In genomic region chr14:20995497-20995896, GRCm38 (mm10) we compare ENCODE assay signal across 24 mouse cellular contexts. TPM values are rescaled to one million over a fixed set of nuclear protein-coding genes. Genes with fewer than 3 reads are reported as not detected.
DNase-seq lines count a peak whose midpoint lies in the region; ATAC-seq and TF ChIP-seq lines count a peak whose summit lies in the region.
"Had no signal": no experiment of that assay in that cellular context is flagged by ENCODE, and none has a peak within 500 bp of the region (broad histone marks: within the 10 kb centered on the region; RNA-seq: fewer than 3 reads in every experiment).

No protein-coding gene starts in this region.

- H3K36me3 ChIP-seq in liver, embryonic 12.5 days: peaks cover 44% of the 10 kb centered on the region
- H3K36me3 ChIP-seq in liver, embryonic 14.5 days (replicated peaks; ENCODE audit: control insufficient read depth, insufficient read depth, low read depth): peaks cover 3% of the 10 kb centered on the region

- no peak overlapping the region for H3K4me3 ChIP-seq in liver, embryonic 12.5 days
- H3K4me3 ChIP-seq in liver, embryonic 14.5 days (ENCODE audit: insufficient read depth in 1 of 2, low read depth in 2 of 2, low read length in 2 of 2): no peak overlapping the region
- H3K4me3 ChIP-seq: forebrain, embryonic 10.5 days; gastrocnemius, adult 2 months; heart, embryonic 13.5 days had no signal

- no peaks in the 10 kb centered on the region for H3K9me3 ChIP-seq in liver, embryonic 12.5 days (replicated peaks)
- H3K9me3 ChIP-seq in liver, embryonic 14.5 days (ENCODE audit: control insufficient read depth, low read length): no peaks in the 10 kb centered on the region
- H3K9me3 ChIP-seq: forebrain, embryonic 10.5 days; heart, embryonic 13.5 days had no signal

- H3K27ac ChIP-seq in liver, embryonic 12.5 days: no peak overlapping the region
- no peak overlapping the region for H3K27ac ChIP-seq in liver, embryonic 14.5 days
- H3K27ac ChIP-seq: forebrain, embryonic 10.5 days; gastrocnemius, adult 2 months; hindbrain, embryonic 14.5 days; hindbrain, postnatal 0 days had no signal

- peaks cover 28% of the 10 kb centered on the region for H3K4me1 ChIP-seq in liver, embryonic 12.5 days
- H3K4me1 ChIP-seq in liver, embryonic 14.5 days (replicated peaks; ENCODE audit: control insufficient read depth in 2 of 2, insufficient read depth in 2 of 2, low read length in 1 of 2): peaks cover 12 to 19% of the 10 kb centered on the region in 2 experiments
- H3K4me1 ChIP-seq: forebrain, embryonic 10.5 days had no signal

- no peak overlapping the region for H3K4me2 ChIP-seq in liver, embryonic 12.5 days
- H3K4me2 ChIP-seq in liver, embryonic 14.5 days (ENCODE audit: low read depth): no peak overlapping the region
- H3K4me2 ChIP-seq: heart, embryonic 13.5 days; hindbrain, embryonic 14.5 days had no signal

- peak; percentile 74 for ATAC-seq in liver, embryonic 12.5 days
- ATAC-seq in liver, embryonic 14.5 days (ENCODE audit: insufficient read depth): peak; percentile 48; the same call in 1 of the 2 replicates
- peak; percentile 65 for ATAC-seq in megakaryocyte-erythroid progenitor cell, adult 5-6 weeks (replicated peaks; ENCODE audit: low FRiP score, low TSS enrichment, poor library complexity, severe bottlenecking)
- ATAC-seq: CD4-positive, CD25-positive, alpha-beta regulatory T cell, adult 4 months; forebrain, embryonic 14.5 days; forebrain, postnatal 0 days; hindbrain, postnatal 0 days; inflammation-experienced regulatory T-cells, adult 6 months had no signal

- DNase-seq in liver: no peak
- DNase-seq in liver, embryonic 14.5 days (ENCODE audit: low read depth in 3 of 3, low spot score in 3 of 3): no peak
- DNase-seq in cerebellum, adult 18-20 months: no peak
- no peak for DNase-seq in Muller cell, postnatal 12 days (ENCODE audit: inconsistent ontology term)
- DNase-seq: adrenal gland, adult 2 months; adrenal gland, postnatal 14 days; cerebellum, adult 11 months; cerebellum, adult 8-10 months; cerebellum, postnatal 14 days; forebrain, postnatal 0 days; gastrocnemius, adult 2 months; gastrocnemius, postnatal 14 days; heart, adult 18-20 months; heart, postnatal 14 days; heart, postnatal 4 days had no signal

- 21% methylated on average over 2 of the region's 2 CpGs for WGBS in liver, embryonic 12.5 days (ENCODE audit: insufficient replicate concordance)
- 22% methylated on average over 2 of the region's 2 CpGs for WGBS in liver, embryonic 14.5 days (ENCODE audit: insufficient replicate concordance)

- H3K27me3 ChIP-seq in liver, embryonic 12.5 days (replicated peaks): no peaks in the 10 kb centered on the region
- no peaks in the 10 kb centered on the region for H3K27me3 ChIP-seq in liver, embryonic 14.5 days (ENCODE audit: control insufficient read depth, insufficient read depth, low read length)
- H3K27me3 ChIP-seq: heart, embryonic 13.5 days had no signal

- H3K9ac ChIP-seq in liver, embryonic 12.5 days: no peak overlapping the region
- H3K9ac ChIP-seq in liver, embryonic 14.5 days (replicated peaks): no peak overlapping the region
- H3K9ac ChIP-seq: forebrain, postnatal 0 days; heart, embryonic 13.5 days; hindbrain, embryonic 14.5 days had no signal

- no peak for TF ChIP-seq CTCF in liver, embryonic 14.5 days (IDR thresholded peaks at IDR 0.05; ENCODE audit: low read depth)

- TF ChIP-seq EP300 in liver, embryonic 14.5 days (IDR thresholded peaks at IDR 0.05; ENCODE audit: low read depth): 0 out of 2 replicates have a peak, but pooled peaks have one; percentile 42

RNA-seq across cellular contexts. Expression of gene Ap3m1, which starts 56.8 kb away (rescaled TPM):
- 42.9 and 43.4 TPM in 2 replicates for polyA plus RNA-seq in liver, embryonic 12.5 days (2016; fragmentation: Nextera tagmentation; extraction: Ambion mirVana)
- 11.7 and 22.3 TPM in 2 replicates for polyA plus RNA-seq in liver, embryonic 14.5 days (2012; rRNA removed)
- polyA plus RNA-seq in liver, embryonic 14.5 days (2014; fragmentation: Nextera tagmentation; extraction: Ambion mirVana): 40.4 and 41.4 TPM in 2 replicates
- 35.0 and 45.5 TPM in 2 replicates for total RNA-seq in megakaryocyte-erythroid progenitor cell, adult 5-6 weeks (2014; fragmentation: Nextera tagmentation)
- 35.5 and 47.5 TPM in 2 replicates for total RNA-seq in megakaryocyte-erythroid progenitor cell, adult 5-6 weeks (2017)

RNA-seq across cellular contexts. Expression of gene Adk, which starts 56.9 kb away (rescaled TPM):
- 195 and 206 TPM in 2 replicates for polyA plus RNA-seq in liver, embryonic 12.5 days (2016; fragmentation: Nextera tagmentation; extraction: Ambion mirVana)
- 43.2 and 56.9 TPM in 2 replicates for polyA plus RNA-seq in liver, embryonic 14.5 days (2012; rRNA removed)
- polyA plus RNA-seq in liver, embryonic 14.5 days (2014; fragmentation: Nextera tagmentation; extraction: Ambion mirVana): 172 and 180 TPM in 2 replicates
- total RNA-seq in megakaryocyte-erythroid progenitor cell, adult 5-6 weeks (2014; fragmentation: Nextera tagmentation): 122 and 138 TPM in 2 replicates
- total RNA-seq in megakaryocyte-erythroid progenitor cell, adult 5-6 weeks (2017): 168 and 190 TPM in 2 replicates
